Mouse (Mus musculus) CH12.LX (cell line): ENCODE measurements at regions not wholly inside any gene's neighbourhood (a gene's known extent, or its start where the extent isn't known, plus 50 kb on each side); places are given as distances from the start of the nearest gene placed in this dataset.

Experiments
- DNase-seq: peaks from one replicate; pipeline ENCODE4 v3.0.0-alpha.2; 2013; ENCODE audit errors: extremely low read depth
- H3K27ac ChIP-seq: 2 replicates; pipeline ENCODE4 v1.5.1; 2012; ENCODE audit warnings: low read depth, mild to moderate bottlenecking, control low read depth, moderate library complexity; ENCODE audit not compliant: insufficient read depth
- H3K27me3 ChIP-seq: replicated peaks from 2 replicates; pipeline ENCODE3; 2012; ENCODE audit warnings: inconsistent platforms
- H3K36me3 ChIP-seq, 2 experiments: replicated peaks in 1 of 2; 2 replicates each; pipeline versions ENCODE3 to v1.6.1; 2012; ENCODE audit warnings: inconsistent platforms in 1 of 2, low read length in 1 of 2, mild to moderate bottlenecking in 1 of 2, mixed read lengths in 1 of 2, moderate library complexity in 1 of 2; ENCODE audit not compliant: control insufficient read depth in 1 of 2, insufficient read depth in 1 of 2
- H3K4me1 ChIP-seq, 2 experiments: 2 replicates each; pipeline ENCODE4 v1.6.1; 2012; ENCODE audit warnings: inconsistent platforms in 1 of 2, moderate library complexity in 1 of 2; ENCODE audit not compliant: insufficient read depth in 2 of 2, control insufficient read depth in 1 of 2
- H3K4me2 ChIP-seq: 2 replicates; pipeline ENCODE4 v1.6.1; 2012; ENCODE audit warnings: low read depth, mild to moderate bottlenecking, control low read depth; ENCODE audit not compliant: poor library complexity, insufficient read depth, severe bottlenecking
- H3K4me3 ChIP-seq, 3 experiments: fragments of 150-350 bp in 1 of 3; sonication (generic) in 1 of 3; replicated peaks in 1 of 3; 2 replicates each; pipeline versions ENCODE3 to v1.5.1; 2011 to 2012; ENCODE audit warnings: low read depth in 2 of 3, low read length in 2 of 3, mild to moderate bottlenecking in 2 of 3, moderate library complexity in 2 of 3, control low read depth in 1 of 3, improper control_type of control experiment in 1 of 3, inconsistent platforms in 1 of 3, mixed read lengths in 1 of 3; ENCODE audit not compliant: poor library complexity in 1 of 3
- H3K79me2 ChIP-seq: replicated peaks from 2 replicates; pipeline ENCODE4 v1.6.1; 2012; ENCODE audit warnings: mild to moderate bottlenecking, moderate library complexity; ENCODE audit not compliant: control insufficient read depth, poor library complexity, insufficient read depth, severe bottlenecking; ENCODE audit errors: extremely low read depth
- H3K9ac ChIP-seq: 2 replicates; pipeline ENCODE4 v1.6.1; 2012; ENCODE audit warnings: low read depth, mild to moderate bottlenecking, control low read depth, moderate library complexity; ENCODE audit not compliant: insufficient read depth
- H3K9me3 ChIP-seq: replicated peaks from 2 replicates; pipeline ENCODE3; 2012; ENCODE audit warnings: low read length, inconsistent platforms, mixed read lengths
- BHLHE40 ChIP-seq: IDR thresholded peaks from 2 replicates; pipeline ENCODE4 v1.6.1; 2011; ENCODE audit warnings: mild to moderate bottlenecking, low read depth, low read length, improper control_type of control experiment
- CHD1 ChIP-seq: IDR thresholded peaks from 2 replicates; pipeline ENCODE4 v1.6.1; 2012; ENCODE audit warnings: low read depth, low read length, improper control_type of control experiment, inconsistent platforms
- CTCF ChIP-seq, 2 experiments: IDR thresholded peaks in 1 of 2; conservative IDR thresholded peaks in 1 of 2; 2 replicates each; pipeline ENCODE4 v1.5.1; 2011 to 2012; ENCODE audit warnings: low read depth in 2 of 2, low read length in 2 of 2, improper control_type of control experiment in 1 of 2, inconsistent platforms in 1 of 2, mild to moderate bottlenecking in 1 of 2, moderate library complexity in 1 of 2
- E2F4 ChIP-seq: IDR thresholded peaks from 2 replicates; pipeline ENCODE4 v1.6.1; 2011; ENCODE audit warnings: low read depth, low read length, improper control_type of control experiment; ENCODE audit not compliant: insufficient replicate concordance
- ELF1 ChIP-seq: IDR thresholded peaks from 2 replicates; pipeline ENCODE4 v1.6.1; 2014; ENCODE audit warnings: low read depth, mild to moderate bottlenecking, inconsistent platforms, low read length, improper control_type of control experiment
- ETS1 ChIP-seq: conservative IDR thresholded peaks from 2 replicates; pipeline ENCODE4 v1.6.1; 2012; ENCODE audit warnings: low read depth, mild to moderate bottlenecking, inconsistent platforms, low read length, improper control_type of control experiment, moderate library complexity
- JUN ChIP-seq: IDR thresholded peaks from 2 replicates; pipeline ENCODE4 v1.6.1; 2011; ENCODE audit warnings: low read depth, mild to moderate bottlenecking, low read length, improper control_type of control experiment, moderate library complexity; ENCODE audit not compliant: insufficient read depth
- JUND ChIP-seq: conservative IDR thresholded peaks from 2 replicates; pipeline ENCODE4 v1.6.1; 2011; ENCODE audit warnings: low read depth, low read length, improper control_type of control experiment
- MAFK ChIP-seq: IDR thresholded peaks from 2 replicates; pipeline ENCODE4 v1.6.1; 2011; ENCODE audit warnings: low read length, improper control_type of control experiment; ENCODE audit not compliant: insufficient replicate concordance
- MAX ChIP-seq: IDR thresholded peaks from 2 replicates; pipeline ENCODE4 v1.6.1; 2011; ENCODE audit warnings: low read length, improper control_type of control experiment
- MAZ ChIP-seq: IDR thresholded peaks from 2 replicates; pipeline ENCODE4 v1.6.1; 2012; ENCODE audit warnings: low read depth, mild to moderate bottlenecking, inconsistent platforms, low read length, improper control_type of control experiment, moderate library complexity
- NELFE ChIP-seq: IDR thresholded peaks from 2 replicates; pipeline ENCODE4 v1.6.1; 2011; ENCODE audit warnings: low read depth, low read length, improper control_type of control experiment
- NRF1 ChIP-seq: IDR thresholded peaks from 2 replicates; pipeline ENCODE4 v1.6.1; 2014; ENCODE audit warnings: low read depth, mild to moderate bottlenecking, inconsistent platforms, low read length, improper control_type of control experiment, moderate library complexity
- RCOR1 ChIP-seq: conservative IDR thresholded peaks from 2 replicates; pipeline ENCODE4 v1.6.1; 2012; ENCODE audit warnings: low read depth, mild to moderate bottlenecking, inconsistent platforms, low read length, improper control_type of control experiment
- SMC3 ChIP-seq: IDR thresholded peaks from 2 replicates; pipeline ENCODE4 v1.6.1; 2011; ENCODE audit warnings: low read depth, low read length, improper control_type of control experiment
- UBTF ChIP-seq: IDR thresholded peaks from 2 replicates; pipeline ENCODE4 v1.6.1; 2012; ENCODE audit warnings: low read depth, mild to moderate bottlenecking, inconsistent platforms, low read length, improper control_type of control experiment, moderate library complexity
- USF1 ChIP-seq: IDR thresholded peaks from 2 replicates; pipeline ENCODE4 v1.6.1; 2014; ENCODE audit warnings: low read depth, mild to moderate bottlenecking, inconsistent platforms, low read length, improper control_type of control experiment
- ZMIZ1 ChIP-seq: IDR thresholded peaks from 2 replicates; pipeline ENCODE4 v1.6.1; 2012; ENCODE audit warnings: low read depth, mild to moderate bottlenecking, inconsistent platforms, low read length, improper control_type of control experiment
- ZNF384 ChIP-seq: IDR thresholded peaks from 2 replicates; pipeline ENCODE4 v1.6.1; 2012; ENCODE audit warnings: low read depth, low read length, improper control_type of control experiment, inconsistent platforms
- dilution Hi-C: fragments of 300-500 bp; cut with MboI; formaldehyde crosslinking; loops from 2 replicates; pipeline ENCODE4 v1.14.3; 2020; ENCODE audit warnings: low sequenced_read_pairs; ENCODE audit not compliant: extremely low pct_unique_long_range_greater_than_20kb, extremely low pct_ligation_motif_present
- in situ Hi-C: fragments of 300-500 bp; cut with MboI; formaldehyde crosslinking; loops from 3 replicates; pipeline ENCODE4 v1.14.3; 2019; ENCODE audit warnings: low sequenced_read_pairs, low pct_ligation_motif_present, low pct_unique_long_range_greater_than_20kb, mixed read lengths

- no peak for TF ChIP-seq USF1
- TF ChIP-seq SMC3 = peak; percentile 93
- TF ChIP-seq MAZ = peak; percentile 94
- TF ChIP-seq ELF1 = peak; percentile 76
- TF ChIP-seq ETS1 = no peak; the same call in 1 of the 2 replicates
- TF ChIP-seq ZNF384 = no peak
- TF ChIP-seq E2F4 = no peak
- TF ChIP-seq CHD1 = no peak
- TF ChIP-seq BHLHE40 = peak; percentile 33; the same call in 1 of the 2 replicates
- TF ChIP-seq UBTF = no peak
- peak; percentile 56; the same call in 1 of the 2 replicates for TF ChIP-seq RCOR1
- TF ChIP-seq CTCF (conservative IDR thresholded peaks at IDR 0.05 in 1 of 2, IDR thresholded peaks at IDR 0.05 in 1 of 2; ENCODE audit: low read depth in 2 of 2, low read length in 2 of 2) = peak; percentile 32 to 91; a peak in 3 of 4 replicates
Observed at GRCm38 (mm10) chr16:30187907-30188414, 79.3 kb downstream of the Cpn2 start (continued).

GRCm38 (mm10) chr16:30188769-30189430 lies 78.4 kb downstream of the Cpn2 start:
- Histone ChIP-seq H3K4me1 (peaks cover 0 to 15% of the 10 kb centered on the region in 2 experiments; a peak in 2 of 4 replicates), H3K79me2 (no peaks in the 10 kb centered on the region), H3K9me3 (no peaks in the 10 kb centered on the region), H3K4me2 (no peak overlapping the region), H3K4me3 (no peak overlapping the region), H3K9ac (no peak overlapping the region), H3K27me3 (peaks cover 20% of the 10 kb centered on the region), H3K36me3 (no peaks in the 10 kb centered on the region), H3K27ac (no peak overlapping the region)
- dilution Hi-C loops (no loop called here), in situ Hi-C loops (no loop called here)
- TF ChIP-seq NRF1 (no peak), BHLHE40 (no peak), RCOR1 (no peak), CTCF (conservative IDR thresholded peaks at IDR 0.05 in 1 of 2, IDR thresholded peaks at IDR 0.05 in 1 of 2; ENCODE audit: low read depth in 2 of 2, low read length in 2 of 2) (no peak), MAX (no peak)
- no peak for DNase-seq

GRCm38 (mm10) chr16:30190351-30190750 lies 76.9 kb downstream of the Cpn2 start:
- dilution Hi-C loops = no loop called here
- no peak for TF ChIP-seq BHLHE40
- no peak for TF ChIP-seq RCOR1
- TF ChIP-seq MAFK = no peak
- TF ChIP-seq MAZ = no peak
- TF ChIP-seq NELFE = no peak
- TF ChIP-seq ZMIZ1 = no peak
- TF ChIP-seq CTCF (conservative IDR thresholded peaks at IDR 0.05 in 1 of 2, IDR thresholded peaks at IDR 0.05 in 1 of 2; ENCODE audit: low read depth in 2 of 2, low read length in 2 of 2) = no peak
- no peak for TF ChIP-seq JUN
- no peak for TF ChIP-seq JUND
- in situ Hi-C loops = no loop called here

More at GRCm38 (mm10) chr16:30190351-30190750, 76.9 kb downstream of the Cpn2 start:
- no peak overlapping the region for H3K27ac ChIP-seq
- no peaks in the 10 kb centered on the region for H3K36me3 ChIP-seq
- no peak for DNase-seq
- no peak overlapping the region for H3K4me2 ChIP-seq
- H3K4me3 ChIP-seq = no peak overlapping the region
- H3K9me3 ChIP-seq = no peaks in the 10 kb centered on the region
- peaks cover 28% of the 10 kb centered on the region for H3K27me3 ChIP-seq
- no peak overlapping the region for H3K9ac ChIP-seq
- H3K4me1 ChIP-seq = peaks cover 0 to 15% of the 10 kb centered on the region in 2 experiments; a peak in 2 of 4 replicates
- no peaks in the 10 kb centered on the region for H3K79me2 ChIP-seq
